Mouse (Mus musculus) liver, embryonic 14.5 days (tissue): Measurements from ENCODE around the gene Akr1d1. TPM values are rescaled to one million over a fixed set of nuclear protein-coding genes. Genes with fewer than 3 reads are reported as not detected.

Experiments
- ATAC-seq: fragments of 200-750 bp; cut with Nextera tagmentation; 2 replicates; pipeline ENCODE4 v1.8.0; 2017; ENCODE audit warnings: moderate number of reproducible peaks, mild to moderate bottlenecking, moderate library complexity; ENCODE audit not compliant: insufficient read depth
- DNase-seq, 3 experiments: peaks; one replicate each; pipeline ENCODE4 v3.0.0-alpha.2; 2012 to 2013; ENCODE audit warnings: low read depth in 3 of 3, low spot score in 3 of 3
- H3K27ac ChIP-seq: fragments of 300-500 bp; sonication (generic); 2 replicates; pipeline ENCODE4 v1.5.1; 2014; ENCODE audit warnings: moderate library complexity, mild to moderate bottlenecking, control low read depth, inconsistent platforms
- H3K27me3 ChIP-seq: fragments of 300-500 bp; sonication (generic); 2 replicates; pipeline ENCODE4 v1.6.1; 2014; ENCODE audit warnings: mild to moderate bottlenecking, low read length, moderate library complexity; ENCODE audit not compliant: control insufficient read depth, insufficient read depth
- H3K36me3 ChIP-seq: fragments of 300-500 bp; sonication (generic); replicated peaks from 2 replicates; pipeline ENCODE4 v1.6.1; 2014; ENCODE audit warnings: low read depth; ENCODE audit not compliant: control insufficient read depth, insufficient read depth
- H3K4me1 ChIP-seq, 2 experiments: fragments of 200-500 bp in 1 of 2; fragments of 300-500 bp in 1 of 2; sonication (generic) in 1 of 2; replicated peaks; 2 replicates each; pipeline ENCODE4 v1.6.1; 2012 to 2014; ENCODE audit warnings: antibody characterized with exemption in 1 of 2, inconsistent platforms in 1 of 2, low read length in 1 of 2; ENCODE audit not compliant: control insufficient read depth in 2 of 2, insufficient read depth in 2 of 2
- H3K4me2 ChIP-seq: fragments of 300-500 bp; sonication (generic); 2 replicates; pipeline ENCODE4 v1.6.1; 2014; ENCODE audit warnings: low read depth, mild to moderate bottlenecking, control low read depth, moderate library complexity
- H3K4me3 ChIP-seq, 2 experiments: fragments of 200-500 bp in 1 of 2; fragments of 300-500 bp in 1 of 2; sonication (generic) in 1 of 2; 2 replicates each; pipeline ENCODE4 v1.5.1; 2012 to 2014; ENCODE audit warnings: low read depth in 2 of 2, low read length in 2 of 2, mild to moderate bottlenecking in 2 of 2, control low read depth in 1 of 2, inconsistent platforms in 1 of 2, moderate library complexity in 1 of 2; ENCODE audit not compliant: insufficient read depth in 1 of 2
- H3K9ac ChIP-seq: fragments of 300-500 bp; sonication (generic); replicated peaks from 2 replicates; pipeline ENCODE4 v1.6.1; 2014; ENCODE audit warnings: mild to moderate bottlenecking, control low read depth, moderate library complexity
- H3K9me3 ChIP-seq: fragments of 300-500 bp; sonication (generic); 2 replicates; pipeline ENCODE4 v1.6.1; 2016; ENCODE audit warnings: low read length, mixed read lengths; ENCODE audit not compliant: control insufficient read depth
- CTCF ChIP-seq: IDR thresholded peaks from 2 replicates; pipeline ENCODE4 v1.5.1; 2016; ENCODE audit warnings: antibody characterized with exemption, low read depth, control low read depth
- EP300 ChIP-seq: IDR thresholded peaks from 2 replicates; pipeline ENCODE4 v1.6.1; 2016; ENCODE audit warnings: antibody characterized with exemption, low read depth
- WGBS: fragments of 180-500 bp; shearing (Covaris S2); extraction: QIAGEN DNeasy Blood & Tissue Kit; methylation state at CpG from one replicate; pipeline ENCODE4 v1.1.7; 2014; ENCODE audit not compliant: insufficient replicate concordance; 5-methylcytosine and 5-hydroxymethylcytosine counted together
- polyA plus RNA-seq, 2 experiments: library from polyadenylated mRNA; depleted of rRNA in 1 of 2; stranded (reverse) in 1 of 2; unstranded in 1 of 2; fragments of >200 nt; fragmentation: Nextera tagmentation in 1 of 2; extraction: Ambion mirVana in 1 of 2; gene quantifications; 2 replicates each; pipeline versions ENCODE4 v1.2.1 to v1.2.3; 2012 to 2014

Gene Akr1d1
- polyA plus RNA-seq, 2 experiments, result 1.7 to 2.5 TPM

DNA sequence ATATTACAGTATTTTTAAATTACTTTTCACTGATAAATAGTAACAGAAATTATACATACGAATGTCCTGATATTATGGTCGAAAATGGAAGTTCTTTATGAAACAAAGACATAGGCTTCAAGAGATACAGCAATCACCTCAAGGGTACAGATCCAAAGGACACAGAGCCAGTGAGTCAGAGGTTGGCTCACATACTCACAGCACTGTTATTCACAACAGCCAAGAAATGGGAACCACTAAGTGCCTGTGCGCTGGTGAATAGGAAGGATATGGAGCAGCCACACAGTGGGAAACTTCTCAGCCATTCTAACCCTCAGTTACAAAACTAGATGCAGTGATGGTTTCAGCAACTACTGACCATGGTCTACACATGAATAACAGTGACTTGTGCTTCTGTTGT lies 37.7 kb upstream of the Akr1d1 start:
- H3K4me3 ChIP-seq, result no peak overlapping the region
- H3K9me3 ChIP-seq, result no peaks in the 10 kb centered on the region
- DNase-seq (no peak), ATAC-seq (no peak)
- no peaks in the 10 kb centered on the region for H3K27me3 ChIP-seq
- no peaks in the 10 kb centered on the region for H3K36me3 ChIP-seq
- no peaks in the 10 kb centered on the region for H3K4me1 ChIP-seq
- TF ChIP-seq CTCF (no peak), EP300 (no peak)
- no peak overlapping the region for H3K27ac ChIP-seq
- no peak overlapping the region for H3K9ac ChIP-seq
- WGBS, result 56% methylated on average over 3 of the region's 3 CpGs
- H3K4me2 ChIP-seq, result no peak overlapping the region

DNA sequence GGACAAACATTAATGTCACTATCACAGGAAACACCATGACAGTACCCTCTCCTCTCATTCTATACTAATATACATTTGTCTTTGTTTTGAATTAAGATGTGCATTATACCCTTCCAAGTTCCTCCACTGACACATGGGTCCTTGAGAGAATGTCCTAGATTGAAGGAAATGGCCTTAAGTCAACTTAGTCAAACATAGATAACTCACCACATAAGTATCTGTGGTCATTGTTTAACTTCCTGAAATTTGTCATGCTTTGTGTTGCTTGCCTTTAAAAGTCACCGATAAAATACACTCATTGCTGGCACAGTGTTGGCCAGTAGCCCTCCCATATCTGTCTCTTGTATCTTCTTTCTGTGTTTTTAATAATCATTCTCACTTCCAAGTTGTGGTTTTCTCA lies 35.0 kb upstream of the Akr1d1 start:
- TF ChIP-seq EP300 (no peak), CTCF (no peak)
- WGBS, result 5% methylated on average over 1 of the region's 1 CpGs
- H3K4me2 ChIP-seq, result no peak overlapping the region

GRCm38 (mm10) chr6:37496866-37497265 lies 33.1 kb upstream of the Akr1d1 start:
- ATAC-seq (no peak), DNase-seq (no peak)
- no peak overlapping the region for H3K4me2 ChIP-seq

More for the DNA sequence above, 35.0 kb upstream of the Akr1d1 start:
- Histone ChIP-seq H3K4me1 (no peaks in the 10 kb centered on the region), H3K9ac (no peak overlapping the region), H3K36me3 (no peaks in the 10 kb centered on the region), H3K9me3 (no peaks in the 10 kb centered on the region), H3K4me3 (no peak overlapping the region), H3K27me3 (no peaks in the 10 kb centered on the region), H3K27ac (no peak overlapping the region)
- ATAC-seq (no peak), DNase-seq (no peak)

GRCm38 (mm10) chr6:37505588-37505987 lies 24.4 kb upstream of the Akr1d1 start:
- ATAC-seq (no peak), DNase-seq (no peak)
- Histone ChIP-seq H3K4me1 (0 out of 4 replicates have a peak, but pooled peaks cover 0 to 2% of the 10 kb centered on the region in 2 experiments), H3K36me3 (no peaks in the 10 kb centered on the region), H3K9ac (no peak overlapping the region), H3K27ac (no peak overlapping the region), H3K27me3 (no peaks in the 10 kb centered on the region), H3K4me3 (no peak overlapping the region), H3K9me3 (no peaks in the 10 kb centered on the region), H3K4me2 (no peak overlapping the region)
- 53% methylated on average over 2 of the region's 2 CpGs for WGBS
- TF ChIP-seq EP300, result no peak
- no peak for TF ChIP-seq CTCF

More at GRCm38 (mm10) chr6:37496866-37497265, 33.1 kb upstream of the Akr1d1 start:
- Histone ChIP-seq H3K9ac (no peak overlapping the region), H3K27ac (no peak overlapping the region), H3K9me3 (no peaks in the 10 kb centered on the region), H3K4me1 (no peaks in the 10 kb centered on the region), H3K36me3 (no peaks in the 10 kb centered on the region), H3K27me3 (no peaks in the 10 kb centered on the region), H3K4me3 (no peak overlapping the region)
- 74% methylated on average over 1 of the region's 1 CpGs for WGBS
- TF ChIP-seq CTCF, result no peak
- no peak for TF ChIP-seq EP300

DNA sequence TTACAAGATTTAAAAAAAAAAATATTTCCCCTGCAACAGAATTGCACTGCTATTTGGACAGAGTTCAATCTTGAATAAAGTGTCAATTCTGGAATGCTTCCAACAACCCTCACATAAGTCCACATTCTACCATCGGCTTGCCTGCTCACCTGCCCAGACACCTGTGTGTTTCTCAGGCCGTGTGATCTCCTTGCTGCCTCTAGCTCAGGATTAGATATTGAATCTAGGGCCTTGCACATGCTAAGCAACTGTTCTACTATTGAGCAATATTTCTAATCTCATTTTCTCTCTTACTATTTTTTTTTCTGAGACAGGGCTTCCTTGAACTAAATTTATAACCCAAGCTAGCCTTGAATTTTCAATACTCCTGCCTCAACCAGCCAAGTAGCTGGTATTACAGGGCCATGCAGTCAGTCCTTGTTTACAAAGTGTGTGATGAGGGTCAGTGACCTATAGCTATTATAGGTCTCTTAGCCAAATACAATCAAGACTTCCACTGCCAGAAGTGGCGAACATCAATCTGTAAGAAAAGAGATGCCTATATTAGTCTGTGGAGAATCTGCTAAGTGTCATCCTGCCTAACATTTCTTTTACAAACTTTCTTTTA lies 23.0 kb upstream of the Akr1d1 start:
- 60% methylated on average over 3 of the region's 3 CpGs for WGBS
- Histone ChIP-seq H3K27ac (no peak overlapping the region), H3K9ac (no peak overlapping the region), H3K36me3 (no peaks in the 10 kb centered on the region), H3K27me3 (no peaks in the 10 kb centered on the region), H3K4me3 (no peak overlapping the region), H3K9me3 (no peaks in the 10 kb centered on the region), H3K4me1 (0 out of 4 replicates have a peak, but pooled peaks cover 0 to 2% of the 10 kb centered on the region in 2 experiments), H3K4me2 (no peak overlapping the region)
- ATAC-seq (no peak), DNase-seq (no peak)
- TF ChIP-seq EP300 (no peak), CTCF (no peak)
